Mouse (Mus musculus): ENCODE results near the gene Klc3. TPM values are rescaled to one million over a fixed set of nuclear protein-coding genes. Genes with fewer than 3 reads are reported as not detected.

The Klc3 gene
- 16.4 TPM for polyA plus RNA-seq (2017; shearing (Covaris generic))

DNA sequence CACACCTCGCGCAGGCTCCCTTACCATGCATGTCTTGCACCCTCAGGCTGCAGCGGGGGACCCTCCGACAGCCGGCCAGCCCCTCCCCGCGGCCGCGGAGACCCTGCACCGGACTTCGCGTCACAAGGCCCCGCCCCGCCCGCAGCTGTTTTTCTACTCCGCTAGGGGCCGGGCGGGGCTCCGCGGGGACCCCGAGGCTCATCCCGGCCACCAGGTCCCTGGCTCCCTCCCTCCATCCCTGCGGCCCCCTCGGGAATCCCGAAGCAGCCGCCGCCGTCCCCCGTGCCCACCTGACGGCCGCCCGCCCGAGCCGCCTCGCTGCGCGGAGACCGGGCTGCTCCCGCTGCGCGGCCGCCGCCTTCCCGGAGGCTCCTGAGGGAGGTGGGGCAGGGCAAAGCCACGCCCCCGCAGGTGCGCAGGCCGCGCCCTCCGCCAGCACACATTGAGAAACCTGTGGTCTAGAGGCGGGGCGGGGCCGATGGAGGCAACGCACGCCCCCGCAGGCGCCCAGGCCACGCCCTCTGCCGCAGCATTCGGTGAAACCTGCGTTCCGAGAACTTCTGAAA lies at the start of gene Klc3:
Gene Klc3, minus strand, starts transcription at position 374 of the 566 bp plus-strand sequence.

DNA sequence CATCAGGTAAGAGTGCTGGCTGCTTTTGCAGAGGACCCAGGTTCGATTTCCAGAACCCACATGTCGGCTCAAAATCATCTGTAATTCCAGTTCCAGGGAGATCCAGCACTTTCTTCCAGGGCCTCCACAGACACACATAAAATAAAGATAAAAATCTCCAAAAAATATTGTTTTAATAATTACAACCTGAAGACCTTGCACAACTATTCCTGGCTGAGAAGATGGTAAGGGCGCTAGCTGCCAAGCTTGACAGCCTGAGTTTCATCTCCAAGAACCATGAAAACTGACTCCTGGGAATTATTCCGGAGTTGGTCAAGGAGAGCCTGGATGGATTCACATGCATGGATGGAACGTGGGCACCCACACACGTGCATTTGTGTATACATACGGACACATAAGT lies 572 bp upstream of the Klc3 start, which contains the start of gene Ckm:
Gene Ckm, plus strand, starts transcription at position 301 of the 400 bp plus-strand sequence.

DNA sequence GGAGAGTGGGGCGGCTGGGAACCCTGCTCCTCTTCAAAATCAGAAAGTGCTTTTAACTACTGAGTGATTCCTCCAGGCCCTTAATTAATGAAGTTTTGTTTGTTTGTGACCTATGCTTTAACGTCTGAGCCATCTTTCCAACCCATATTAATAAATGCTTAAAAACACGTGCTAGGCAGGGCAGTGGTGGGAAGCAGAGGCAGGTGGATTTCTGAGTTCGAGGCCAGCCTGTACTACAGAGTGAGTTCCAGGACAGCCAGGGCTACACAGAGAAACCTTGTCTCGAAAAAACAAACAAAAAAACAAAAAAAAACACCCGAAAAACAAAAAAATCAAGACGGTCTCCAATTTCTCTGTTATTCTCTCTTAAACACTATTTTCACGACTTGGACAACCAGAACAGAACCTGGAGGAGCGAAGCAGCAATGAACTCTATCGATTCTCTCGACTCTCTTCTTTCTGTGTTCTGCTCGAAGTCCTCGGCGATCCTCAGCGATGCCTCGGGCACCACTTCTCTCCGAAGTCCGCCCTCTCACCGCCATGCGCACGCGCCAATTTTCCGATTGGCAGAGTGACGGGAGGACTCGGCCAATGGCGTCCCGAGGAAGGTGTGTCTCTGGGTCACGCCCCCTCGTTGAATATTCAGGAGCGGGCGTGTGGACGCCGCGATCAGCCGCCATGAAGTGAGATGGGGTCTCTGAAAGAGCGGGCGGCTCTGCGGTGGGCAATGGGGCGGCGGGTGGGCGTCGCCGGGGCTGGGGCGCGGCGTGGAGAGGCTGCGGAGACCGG lies 22.3 kb downstream of the Klc3 start, which contains the start of gene Ercc2:
Gene Ercc2, plus strand, starts transcription at position 634 of the 789 bp plus-strand sequence.

DNA sequence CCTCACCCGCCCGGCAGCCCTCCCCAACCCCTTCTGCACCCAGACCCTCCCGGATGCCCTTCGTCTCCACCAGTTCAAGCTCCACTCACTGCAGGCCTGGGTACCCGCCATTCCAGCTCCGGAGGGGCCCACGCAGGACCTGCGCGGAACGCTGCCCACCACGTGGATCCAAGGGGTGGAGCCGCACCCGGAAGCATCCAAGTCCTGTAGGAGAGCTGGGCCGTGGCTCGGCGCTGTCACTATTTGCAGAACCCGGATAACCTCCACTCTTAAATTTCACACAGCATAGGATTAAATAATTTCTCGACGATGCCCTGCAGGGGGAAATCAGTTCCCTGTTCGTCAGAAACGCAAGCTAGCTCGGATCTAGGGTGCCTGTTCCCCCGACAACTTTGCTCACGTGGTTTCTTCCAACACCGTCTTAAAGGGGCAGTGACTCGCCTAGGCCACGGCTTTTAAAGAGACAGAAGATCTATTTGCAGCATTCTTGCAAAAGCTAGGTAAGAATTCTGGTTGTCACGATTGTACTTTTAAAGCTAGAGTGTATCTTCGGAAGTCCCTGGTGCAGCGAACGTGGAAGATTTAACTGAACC lies 44.5 kb downstream of the Klc3 start, which contains the start of the genes Cd3eap and Ppp1r13l:
Gene Cd3eap, minus strand, starts transcription at position 185 of the 593 bp plus-strand sequence.
Gene Ppp1r13l, plus strand, starts transcription at position 451 of the 593 bp plus-strand sequence.

Other genes with a start within 250 kb of the Klc3 start
- not detected for gene Gipr, start 238.0 kb downstream of the Klc3 start, polyA plus RNA-seq (2017; shearing (Covaris generic))
- 33.3 TPM for gene Eml2, start 227.7 kb downstream of the Klc3 start, polyA plus RNA-seq (2017; shearing (Covaris generic))
- gene Gpr4, start 191.6 kb downstream of the Klc3 start, polyA plus RNA-seq (2017; shearing (Covaris generic)): 0.31 TPM
- 25.6 TPM for gene Opa3, start 175.8 kb downstream of the Klc3 start, polyA plus RNA-seq (2017; shearing (Covaris generic))
- 301 TPM for gene Vasp, start 132.3 kb downstream of the Klc3 start, polyA plus RNA-seq (2017; shearing (Covaris generic))
- gene Ppm1n, start 124.0 kb downstream of the Klc3 start, polyA plus RNA-seq (2017; shearing (Covaris generic)): 1.3 TPM
- gene Rtn2, start 121.5 kb downstream of the Klc3 start, polyA plus RNA-seq (2017; shearing (Covaris generic)): not detected
- 0.94 TPM for gene Fosb, start 94.1 kb downstream of the Klc3 start, polyA plus RNA-seq (2017; shearing (Covaris generic))
- 88.0 TPM for gene Ercc1, start 59.3 kb downstream of the Klc3 start, polyA plus RNA-seq (2017; shearing (Covaris generic))
- gene Cd3eap, start 44.6 kb downstream of the Klc3 start, polyA plus RNA-seq (2017; shearing (Covaris generic)): 18.5 TPM
- 0.29 TPM for gene Ppp1r13l, start 44.4 kb downstream of the Klc3 start, polyA plus RNA-seq (2017; shearing (Covaris generic))
- 11.8 TPM for gene Ercc2, start 22.1 kb downstream of the Klc3 start, polyA plus RNA-seq (2017; shearing (Covaris generic))
- gene Ckm, start 672 bp upstream of the Klc3 start, polyA plus RNA-seq (2017; shearing (Covaris generic)): not detected
- gene Mark4, start 54.7 kb upstream of the Klc3 start, polyA plus RNA-seq (2017; shearing (Covaris generic)): 1.2 TPM
- gene Exoc3l2, start 59.2 kb upstream of the Klc3 start, polyA plus RNA-seq (2017; shearing (Covaris generic)): not detected
- 0.47 TPM for gene Bloc1s3, start 104.3 kb upstream of the Klc3 start, polyA plus RNA-seq (2017; shearing (Covaris generic))
- gene Trappc6a, start 104.3 kb upstream of the Klc3 start, polyA plus RNA-seq (2017; shearing (Covaris generic)): 128 TPM
- gene Nkpd1, start 113.7 kb upstream of the Klc3 start, polyA plus RNA-seq (2017; shearing (Covaris generic)): not detected
- gene Ppp1r37, start 159.0 kb upstream of the Klc3 start, polyA plus RNA-seq (2017; shearing (Covaris generic)): 3.6 TPM
- 2.1 TPM for gene Zfp296, start 173.2 kb upstream of the Klc3 start, polyA plus RNA-seq (2017; shearing (Covaris generic))
- 75.5 TPM for gene Gemin7, start 173.5 kb upstream of the Klc3 start, polyA plus RNA-seq (2017; shearing (Covaris generic))
- 10.0 TPM for gene Clasrp, start 200.4 kb upstream of the Klc3 start, polyA plus RNA-seq (2017; shearing (Covaris generic))
- 16.2 TPM for gene Relb, start 225.3 kb upstream of the Klc3 start, polyA plus RNA-seq (2017; shearing (Covaris generic))